Mouse (Mus musculus) thymus, postnatal 4 days (tissue): ENCODE data around the gene Antxr2.
A peak's percentile ranks its signal among the peaks of the same experiment; 100 is the strongest.

Experiments
- DNase-seq: peaks from one replicate; pipeline ENCODE4 v3.0.0; 2021

Gene Antxr2

DNA sequence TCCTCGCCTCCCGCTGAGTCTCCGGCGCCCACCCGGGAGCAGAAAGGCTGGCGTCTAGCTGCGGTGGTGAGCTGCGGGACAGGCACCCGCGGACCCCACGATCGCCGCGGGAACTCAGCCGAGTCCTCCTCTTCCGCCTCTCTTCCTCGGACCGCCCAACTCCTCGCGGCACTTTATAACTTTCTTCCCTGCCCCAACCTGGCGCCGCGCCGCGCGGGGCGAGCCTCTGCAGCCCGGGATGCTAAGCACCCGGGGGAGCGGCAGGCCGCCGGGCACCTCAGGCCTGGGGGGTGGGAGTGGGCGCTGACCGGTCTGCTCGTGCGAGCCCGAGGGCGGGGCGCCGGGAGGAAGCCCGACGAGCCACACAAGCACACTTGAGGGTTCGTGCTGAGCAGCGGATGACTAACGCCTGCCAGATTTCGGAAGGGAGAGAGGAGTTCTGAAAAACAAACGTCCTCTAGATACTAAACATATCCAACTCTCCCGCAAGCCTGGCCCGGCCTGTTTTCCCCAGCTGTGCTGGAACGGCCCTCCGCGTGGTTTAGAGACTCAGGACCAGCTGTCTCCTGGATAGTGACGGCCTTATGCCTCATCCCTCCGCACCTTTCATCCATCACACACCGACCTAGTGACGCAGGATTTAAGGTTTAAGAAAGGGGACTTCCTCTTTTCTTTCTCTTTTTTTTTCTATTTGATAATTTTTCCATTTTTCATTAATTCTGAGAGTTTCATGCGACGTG lies at the start of gene Antxr2:
Gene Antxr2 (minus strand): TSS at position 142 of the 740 bp plus-strand sequence.
- DNase-seq: no peak

DNA sequence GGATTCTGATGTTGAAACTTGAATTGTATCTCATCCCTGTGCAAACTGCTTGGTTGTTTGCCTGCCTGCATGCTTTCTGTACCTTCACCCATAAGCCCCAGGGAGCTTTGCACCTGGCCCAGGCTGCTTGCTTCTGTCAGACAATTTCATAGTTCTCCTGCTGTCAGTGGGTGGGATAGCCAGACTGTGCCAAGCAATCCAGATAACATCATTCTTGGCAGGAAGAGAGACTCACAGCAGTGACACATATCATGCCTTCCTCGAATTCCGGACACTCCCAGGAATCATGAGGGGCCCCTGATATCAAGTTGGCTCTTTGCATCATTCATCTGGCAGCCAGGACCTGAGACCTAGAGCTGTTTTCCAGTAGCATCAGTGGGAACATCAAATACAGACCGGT lies 45.8 kb upstream of the Antxr2 start:
- no peak for DNase-seq

- DNase-seq: no peak
Measured at GRCm38 (mm10) chr5:98069191-98069590, 38.3 kb upstream of the Antxr2 start.

GRCm38 (mm10) chr5:98055275-98055674 lies 24.4 kb upstream of the Antxr2 start:
- no peak for DNase-seq

DNA sequence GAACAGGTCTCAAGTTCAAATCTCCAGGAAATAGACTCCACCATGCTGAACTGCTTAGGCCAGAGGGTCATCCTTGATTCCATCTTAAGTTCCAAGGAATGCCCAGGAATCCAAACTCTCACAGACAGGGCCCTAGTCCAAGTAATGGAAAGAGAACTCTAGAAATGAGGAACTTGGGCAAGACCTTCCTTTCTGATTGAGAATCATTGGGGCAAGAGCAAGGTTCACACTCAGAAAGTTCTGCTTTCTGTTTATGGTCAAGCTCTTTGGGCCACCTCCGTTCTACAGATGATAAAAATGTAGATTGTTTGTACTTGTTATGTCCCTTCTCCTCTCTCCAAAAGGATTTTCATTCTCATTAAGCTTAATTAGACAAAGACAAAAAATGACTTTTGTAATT lies 24.0 kb upstream of the Antxr2 start:
- DNase-seq: no peak

GRCm38 (mm10) chr5:98034928-98035327 lies 4.1 kb upstream of the Antxr2 start:
- no peak for DNase-seq

DNA sequence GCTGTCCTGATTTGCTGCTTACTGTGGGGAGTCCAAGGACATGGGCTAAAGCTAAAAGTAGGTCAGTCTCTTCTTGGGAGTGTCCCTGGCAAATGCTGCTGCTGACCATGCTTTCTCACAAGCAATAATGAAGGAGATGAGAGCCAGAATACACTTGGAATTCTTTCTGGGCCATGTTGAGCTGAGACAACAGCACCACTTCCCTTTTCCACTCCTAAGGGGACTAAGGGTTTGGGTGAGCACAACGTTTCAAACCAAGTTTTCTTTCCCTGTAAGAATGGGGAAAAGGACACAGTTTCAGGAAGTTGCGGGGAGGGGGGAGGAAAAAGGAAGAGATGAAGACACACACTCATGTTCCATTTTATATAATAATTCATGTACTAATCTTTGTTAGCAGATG lies 3.4 kb upstream of the Antxr2 start:
- DNase-seq: no peak

DNA sequence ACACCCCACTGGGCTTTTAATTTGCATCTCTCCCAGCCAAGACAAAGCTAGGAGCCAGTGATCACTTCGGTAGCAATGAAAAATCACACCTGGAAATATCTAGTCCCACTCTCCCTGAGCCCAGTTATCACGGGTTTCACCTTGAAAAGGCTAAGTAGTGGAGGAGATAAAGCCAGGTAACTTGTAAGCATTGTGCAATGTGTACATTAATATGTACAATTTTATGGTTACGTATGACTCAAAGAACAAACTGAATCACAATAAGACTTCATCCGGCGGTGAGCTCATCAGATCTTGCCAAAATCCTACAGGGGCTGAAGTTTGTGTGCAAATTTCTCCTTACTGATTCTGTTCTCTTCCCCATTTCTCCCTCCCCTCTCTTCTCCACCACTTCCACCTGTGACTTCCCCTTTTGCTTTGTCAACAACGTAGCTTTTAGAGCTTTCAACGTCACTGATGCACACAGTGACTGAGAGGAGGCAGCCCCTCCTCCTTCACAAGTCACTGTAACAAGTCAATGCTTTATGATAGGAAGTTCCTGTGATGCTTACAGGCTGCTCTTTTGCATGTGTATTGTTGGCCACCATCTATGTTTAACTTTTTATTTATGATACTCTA lies 2.1 kb upstream of the Antxr2 start:
- no peak for DNase-seq

GRCm38 (mm10) chr5:98030091-98030901 lies 547 bp downstream of the Antxr2 start:
- peak; percentile 68 for DNase-seq

- no peak for DNase-seq
Measured at GRCm38 (mm10) chr5:98027688-98028389, 3.0 kb downstream of the Antxr2 start.

GRCm38 (mm10) chr5:98025921-98026320 lies 4.9 kb downstream of the Antxr2 start:
- no peak for DNase-seq

DNA sequence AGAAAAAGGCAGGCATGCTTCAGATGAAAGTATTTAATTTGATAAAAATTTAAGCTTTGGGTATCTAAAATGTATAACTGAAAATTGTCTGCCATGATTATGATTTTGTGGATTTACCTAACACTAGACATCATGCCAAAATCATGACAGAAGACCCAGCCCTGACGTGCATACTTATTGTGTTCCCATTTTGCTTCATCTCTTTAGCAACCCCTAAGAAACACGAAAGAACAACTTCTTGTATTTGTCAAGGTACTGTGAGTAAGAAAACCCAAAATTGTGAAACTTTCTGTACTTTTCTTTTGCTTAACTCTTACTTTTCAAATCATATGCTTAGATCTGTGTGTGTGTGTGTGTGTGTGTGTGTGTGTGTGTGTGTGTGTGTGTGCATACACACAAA lies 6.3 kb downstream of the Antxr2 start:
- no peak for DNase-seq

DNA sequence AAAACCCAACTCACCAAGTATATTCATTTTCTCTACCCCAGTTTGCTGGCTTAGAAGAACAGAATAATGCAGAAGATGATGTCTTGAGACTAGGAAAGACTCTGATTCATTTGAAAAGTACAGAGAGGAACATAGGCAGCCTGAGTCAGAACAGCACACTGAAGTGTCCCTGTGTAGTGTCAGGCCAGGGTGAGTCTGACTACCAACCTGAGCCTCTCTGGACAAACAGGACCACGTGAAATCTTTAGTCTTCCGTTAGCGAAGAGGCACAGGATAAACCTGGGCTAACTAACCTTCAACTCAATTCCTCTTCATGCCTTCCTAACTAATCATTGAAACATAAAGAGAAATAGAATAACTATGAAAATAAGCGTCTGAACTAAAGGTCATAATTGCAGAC lies 9.3 kb downstream of the Antxr2 start:
- DNase-seq: no peak

- DNase-seq: no peak
Measured at GRCm38 (mm10) chr5:98020658-98021057, 10.2 kb downstream of the Antxr2 start.

DNA sequence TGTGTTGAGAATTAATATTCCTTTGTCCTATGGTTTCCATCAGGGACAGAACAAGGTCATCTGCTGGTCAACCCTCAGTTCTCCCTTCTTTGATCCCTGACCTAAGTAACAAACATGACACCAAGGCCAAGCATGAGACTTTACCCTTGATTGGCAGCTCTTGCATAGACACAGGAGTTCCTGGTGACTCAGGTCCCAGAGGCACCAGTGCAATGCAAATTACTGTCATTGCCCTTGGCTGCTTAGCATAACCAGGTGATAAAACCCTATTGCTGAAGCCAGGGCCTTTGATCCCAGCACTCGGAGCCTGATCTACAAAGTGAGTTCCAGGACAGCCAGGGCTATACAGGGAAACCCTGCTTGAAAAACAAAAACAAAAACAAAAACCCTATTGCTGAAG lies 11.4 kb downstream of the Antxr2 start:
- DNase-seq: no peak

DNA sequence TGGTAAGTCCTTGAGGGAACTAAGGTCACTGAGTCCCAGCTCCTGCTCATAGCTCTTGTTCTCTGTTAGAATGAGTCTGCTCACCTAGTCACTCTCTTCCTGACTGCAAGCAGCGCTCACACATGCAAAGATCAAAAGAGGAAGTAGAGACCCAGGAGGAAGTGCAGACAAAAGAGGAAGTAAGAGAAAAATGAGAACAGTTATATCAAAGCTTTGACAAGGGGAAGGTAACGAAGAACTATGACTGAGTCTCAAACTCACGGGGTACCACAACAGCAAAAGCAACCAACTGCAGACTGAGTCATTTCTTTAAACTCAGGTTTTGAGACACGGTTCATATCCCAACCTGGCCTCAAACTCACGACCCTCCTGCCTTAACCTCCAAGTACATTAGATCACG lies 12.7 kb downstream of the Antxr2 start:
- DNase-seq: peak; percentile 31

DNA sequence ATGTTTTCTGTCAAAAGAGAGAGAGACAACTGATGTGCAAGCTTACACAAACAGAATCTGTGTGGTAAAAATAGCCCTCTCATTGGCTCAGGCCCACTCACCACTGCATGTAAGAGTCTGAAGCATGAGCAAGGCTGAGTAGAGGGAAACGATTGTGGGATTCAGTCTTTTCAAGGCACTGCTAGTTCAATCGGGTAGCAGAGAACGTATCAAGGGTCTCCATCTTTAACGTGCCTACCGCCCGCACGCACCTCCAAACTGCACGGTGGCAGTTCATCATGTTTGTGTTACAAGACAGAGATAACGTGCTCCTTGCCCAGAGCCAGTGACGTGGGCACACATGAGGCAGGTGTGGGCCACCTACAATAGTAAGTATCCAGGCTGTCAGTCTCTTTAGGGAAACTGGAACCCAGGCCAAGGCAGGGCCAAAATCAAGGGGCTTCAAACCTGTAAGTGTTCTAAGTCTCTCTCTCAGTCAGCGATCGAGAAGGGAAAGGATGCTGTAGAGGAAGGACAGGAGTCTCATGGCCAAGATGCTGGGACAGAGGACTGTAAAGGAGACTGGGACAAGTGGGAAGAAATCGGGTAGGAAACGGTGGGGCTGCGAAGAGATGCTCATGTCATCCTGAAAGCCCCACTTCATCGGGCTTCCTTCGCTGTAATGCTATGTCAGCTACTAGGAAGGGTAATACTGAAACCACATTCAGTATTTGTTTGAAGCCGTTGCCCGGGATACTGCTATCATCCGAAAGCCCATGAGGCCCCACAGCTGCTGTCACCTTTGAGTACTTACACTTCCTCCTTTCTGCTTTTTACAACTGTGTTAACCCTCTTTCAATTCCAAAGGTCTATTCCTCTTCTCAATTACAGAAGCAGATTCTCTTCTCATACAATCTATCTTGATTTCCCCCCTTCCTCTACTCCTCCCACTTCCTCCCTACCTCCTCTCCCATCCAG lies 14.3 kb downstream of the Antxr2 start:
- peak; percentile 56 for DNase-seq

DNA sequence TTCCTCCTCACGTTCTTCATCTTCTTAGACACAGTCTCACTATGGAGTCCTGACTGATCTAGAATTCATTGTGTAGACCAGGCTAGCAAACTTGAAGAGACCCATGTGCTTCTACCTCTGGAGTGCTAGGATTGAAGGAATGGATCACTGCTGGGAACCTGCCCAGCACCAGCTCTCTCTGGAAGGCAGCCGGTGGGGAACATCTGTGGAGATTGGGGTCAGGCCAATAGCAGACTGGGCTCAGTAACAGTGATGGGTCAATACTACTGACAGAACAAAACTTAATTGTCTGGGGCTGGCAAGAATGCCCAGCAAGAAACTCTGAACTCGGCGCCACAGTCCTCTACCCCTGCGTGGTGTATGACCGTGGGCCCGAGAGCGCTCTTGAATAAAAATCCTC lies 25.1 kb downstream of the Antxr2 start:
- DNase-seq: no peak

DNA sequence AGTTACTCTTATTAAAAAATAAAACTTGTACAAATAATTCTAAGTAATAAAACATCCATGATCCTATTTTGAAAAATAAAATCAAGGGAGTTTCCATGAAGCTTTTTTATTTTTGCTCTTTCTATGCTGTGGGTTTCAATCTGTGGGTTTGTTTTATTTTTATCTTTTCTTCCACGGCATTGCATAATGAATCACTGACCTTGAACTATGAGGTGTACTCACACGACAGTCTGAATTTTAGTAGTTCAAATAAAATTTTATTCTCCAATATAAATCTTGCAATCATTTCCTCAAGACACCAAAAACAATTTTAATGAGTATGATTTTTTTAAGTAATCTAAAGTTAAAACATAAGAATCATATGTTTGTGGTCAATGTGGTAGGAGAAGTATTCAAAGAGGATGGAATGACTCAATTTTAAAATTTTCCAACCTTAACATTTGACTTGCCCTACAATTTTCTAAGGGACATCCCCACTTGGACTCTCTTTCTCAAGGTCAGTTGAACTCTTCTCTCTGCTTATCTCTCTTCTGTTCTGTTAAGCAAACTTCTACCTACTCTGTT lies 31.5 kb downstream of the Antxr2 start:
- no peak for DNase-seq

GRCm38 (mm10) chr5:97996500-97997176 lies 34.2 kb downstream of the Antxr2 start:
- no peak for DNase-seq

GRCm38 (mm10) chr5:97995881-97996280 lies 35.0 kb downstream of the Antxr2 start:
- DNase-seq: no peak
